Mouse (Mus musculus) intestine, embryonic 16.5 days (tissue): ENCODE data around the gene Ccdc175. TPM values are rescaled to one million over a fixed set of nuclear protein-coding genes. Genes with fewer than 3 reads are reported as not detected.

Experiments
- ATAC-seq: fragments of 200-750 bp; cut with Nextera tagmentation; 2 replicates; pipeline ENCODE4 v1.8.0; 2017; ENCODE audit warnings: moderate TSS enrichment, moderate library complexity
- H3K27ac ChIP-seq: fragments of 300-500 bp; sonication (generic); 2 replicates; pipeline ENCODE4 v1.5.1; 2014; ENCODE audit warnings: mild to moderate bottlenecking, low read length
- H3K27me3 ChIP-seq: fragments of 300-500 bp; sonication (generic); replicated peaks from 2 replicates; pipeline ENCODE4 v1.6.1; 2014; ENCODE audit warnings: low read length, control low read depth, mixed read lengths; ENCODE audit not compliant: control insufficient read depth, insufficient read depth
- H3K36me3 ChIP-seq: fragments of 300-500 bp; sonication (generic); 2 replicates; pipeline ENCODE4 v1.6.1; 2014; ENCODE audit warnings: low read length, control low read depth; ENCODE audit not compliant: control insufficient read depth, insufficient read depth
- H3K4me1 ChIP-seq: fragments of 300-500 bp; sonication (generic); 2 replicates; pipeline ENCODE4 v1.6.1; 2014; ENCODE audit warnings: low read length, control low read depth, mixed read lengths; ENCODE audit not compliant: control insufficient read depth, insufficient read depth
- H3K4me2 ChIP-seq: fragments of 300-500 bp; sonication (generic); 2 replicates; pipeline ENCODE4 v1.6.1; 2014; ENCODE audit warnings: low read depth, low read length, control low read depth
- H3K4me3 ChIP-seq: fragments of 300-500 bp; sonication (generic); 2 replicates; pipeline ENCODE4 v1.5.1; 2014; ENCODE audit warnings: mild to moderate bottlenecking, low read length
- H3K9ac ChIP-seq: fragments of 300-500 bp; sonication (generic); 2 replicates; pipeline ENCODE4 v1.6.1; 2014; ENCODE audit warnings: low read depth, low read length
- H3K9me3 ChIP-seq: fragments of 300-500 bp; sonication (generic); 2 replicates; pipeline ENCODE4 v1.6.1; 2016; ENCODE audit warnings: low read length, control low read depth; ENCODE audit not compliant: control insufficient read depth
- WGBS: fragments of 180-500 bp; shearing (Covaris S2); extraction: QIAGEN DNeasy Blood & Tissue Kit; methylation state at CpG from one replicate; pipeline ENCODE4 v1.1.7; 2014; 5-methylcytosine and 5-hydroxymethylcytosine counted together
- polyA plus RNA-seq: library from polyadenylated mRNA; unstranded; fragments of >200 nt; fragmentation: Nextera tagmentation; extraction: Ambion mirVana; gene quantifications from 2 replicates; pipeline ENCODE4 v1.2.1, GENCODE M21; 2015

Ccdc175 gene
- polyA plus RNA-seq, 1 experiment from 2014 or later, result not detected

- peak; percentile 72 for ATAC-seq
- H3K4me1 ChIP-seq, result no peaks in the 10 kb centered on the region
- no peak overlapping the region for H3K4me3 ChIP-seq
- 33% methylated on average over 14 of the region's 14 CpGs for WGBS
- H3K9me3 ChIP-seq, result no peaks in the 10 kb centered on the region
- no peak overlapping the region for H3K4me2 ChIP-seq
- H3K27me3 ChIP-seq, result no peaks in the 10 kb centered on the region
- H3K36me3 ChIP-seq, result peaks cover 4% of the 10 kb centered on the region; the same call in 1 of the 2 replicates
- no peak overlapping the region for H3K27ac ChIP-seq
- no peak overlapping the region for H3K9ac ChIP-seq
Observed at GRCm38 (mm10) chr12:72104525-72105281, 80.1 kb downstream of the Ccdc175 start.

GRCm38 (mm10) chr12:72104027-72104426 is 80.8 kb downstream of the Ccdc175 start:
- no peak overlapping the region for H3K4me3 ChIP-seq
- no peaks in the 10 kb centered on the region for H3K9me3 ChIP-seq
- 87% methylated on average over 5 of the region's 5 CpGs for WGBS
- H3K9ac ChIP-seq, result no peak overlapping the region
- ATAC-seq, result no peak
- peaks cover 4% of the 10 kb centered on the region; the same call in 1 of the 2 replicates for H3K36me3 ChIP-seq
- H3K4me1 ChIP-seq, result no peaks in the 10 kb centered on the region
- no peak overlapping the region for H3K27ac ChIP-seq
- no peak overlapping the region for H3K4me2 ChIP-seq
- no peaks in the 10 kb centered on the region for H3K27me3 ChIP-seq

GRCm38 (mm10) chr12:72102776-72103175 is 82.1 kb downstream of the Ccdc175 start:
- 77% methylated on average over 6 of the region's 6 CpGs for WGBS
- H3K4me2 ChIP-seq, result no peak overlapping the region
- H3K9ac ChIP-seq, result no peak overlapping the region
- H3K27me3 ChIP-seq, result no peaks in the 10 kb centered on the region
- ATAC-seq, result no peak
- H3K4me3 ChIP-seq, result no peak overlapping the region
- H3K4me1 ChIP-seq, result no peaks in the 10 kb centered on the region
- peaks cover 4% of the 10 kb centered on the region; the same call in 1 of the 2 replicates for H3K36me3 ChIP-seq
- no peak overlapping the region for H3K27ac ChIP-seq
- no peaks in the 10 kb centered on the region for H3K9me3 ChIP-seq

- 96% methylated on average over 8 of the region's 8 CpGs for WGBS
- Histone ChIP-seq H3K9ac (no peak overlapping the region), H3K27me3 (no peaks in the 10 kb centered on the region), H3K9me3 (no peaks in the 10 kb centered on the region), H3K4me2 (no peak overlapping the region), H3K4me3 (no peak overlapping the region), H3K27ac (no peak overlapping the region), H3K36me3 (peaks cover 15% of the 10 kb centered on the region; the same call in 1 of the 2 replicates), H3K4me1 (no peaks in the 10 kb centered on the region)
- no peak for ATAC-seq
Observed at GRCm38 (mm10) chr12:72096966-72097365, 87.9 kb downstream of the Ccdc175 start.

GRCm38 (mm10) chr12:72089802-72090201 is 95.0 kb downstream of the Ccdc175 start:
- Histone ChIP-seq H3K9me3 (no peaks in the 10 kb centered on the region), H3K36me3 (no peaks in the 10 kb centered on the region), H3K27ac (no peak overlapping the region), H3K4me1 (no peaks in the 10 kb centered on the region), H3K27me3 (no peaks in the 10 kb centered on the region), H3K4me2 (no peak overlapping the region), H3K9ac (no peak overlapping the region), H3K4me3 (no peak overlapping the region)
- WGBS, result 84% methylated on average over 4 of the region's 4 CpGs
- no peak for ATAC-seq

- no peaks in the 10 kb centered on the region for H3K27me3 ChIP-seq
- peak overlapping the region; percentile 83 for H3K9ac ChIP-seq
- peaks cover 8% of the 10 kb centered on the region; the same call in 1 of the 2 replicates for H3K4me1 ChIP-seq
- ATAC-seq, result no peak; the same call in 1 of the 2 replicates
- H3K9me3 ChIP-seq, result no peaks in the 10 kb centered on the region
- peak overlapping the region; percentile 54 for H3K4me2 ChIP-seq
- 1% methylated on average over 18 of the region's 18 CpGs for WGBS
- peak overlapping the region; percentile 98 for H3K27ac ChIP-seq
- peak overlapping the region; percentile 79 for H3K4me3 ChIP-seq
- no peaks in the 10 kb centered on the region for H3K36me3 ChIP-seq
Observed at GRCm38 (mm10) chr12:72086166-72086825, 98.5 kb downstream of the Ccdc175 start.

- under 1% methylated on average over 60 of the region's 60 CpGs for WGBS
- Histone ChIP-seq H3K4me3 (peak within 1 kb of the TSS; percentile 79), H3K4me1 (peaks cover 8% of the 10 kb centered on the region; the same call in 1 of the 2 replicates), H3K4me2 (peak within 1 kb of the TSS; percentile 90), H3K27ac (peak within 1 kb of the TSS; percentile 98), H3K9ac (peak within 1 kb of the TSS; percentile 87), H3K36me3 (no peaks in the 10 kb centered on the region), H3K9me3 (no peaks in the 10 kb centered on the region), H3K27me3 (no peaks in the 10 kb centered on the region)
- ATAC-seq, result peak; percentile 97
Observed at GRCm38 (mm10) chr12:72085329-72086165, 99.3 kb downstream of the Ccdc175 start, which contains the start of the genes L3hypdh and Jkamp. Gene L3hypdh, minus strand, starts transcription at chr12:72085439. Gene Jkamp, plus strand, starts transcription at chr12:72085589.

- no peaks in the 10 kb centered on the region for H3K9me3 ChIP-seq
- H3K4me2 ChIP-seq, result peak overlapping the region; percentile 90
- WGBS, result under 1% methylated on average over 31 of the region's 31 CpGs
- ATAC-seq, result peak; percentile 44; the same call in 1 of the 2 replicates
- peak overlapping the region; percentile 79 for H3K4me3 ChIP-seq
- peak overlapping the region; percentile 91 for H3K27ac ChIP-seq
- H3K9ac ChIP-seq, result peak overlapping the region; percentile 87
- no peaks in the 10 kb centered on the region for H3K27me3 ChIP-seq
- no peaks in the 10 kb centered on the region for H3K36me3 ChIP-seq
- H3K4me1 ChIP-seq, result peaks cover 8% of the 10 kb centered on the region; the same call in 1 of the 2 replicates
Observed at GRCm38 (mm10) chr12:72085024-72085328, 99.9 kb downstream of the Ccdc175 start.
